Mouse (Mus musculus) naive thymus-derived CD4-positive, alpha-beta T cell, adult 2 months (primary cell): ENCODE measurements at regions not wholly inside any gene's neighbourhood (a gene's known extent, or its start where the extent isn't known, plus 50 kb on each side); places are given as distances from the start of the nearest gene placed in this dataset.

Source experiments
- DNase-seq: peaks from one replicate; pipeline ENCODE4 v3.0.0-alpha.2; 2011; ENCODE audit warnings: low read depth

- DNase-seq: no peak
Observed at GRCm38 (mm10) chr7:136798605-136799004, 95.8 kb upstream of the Mgmt start.

DNA sequence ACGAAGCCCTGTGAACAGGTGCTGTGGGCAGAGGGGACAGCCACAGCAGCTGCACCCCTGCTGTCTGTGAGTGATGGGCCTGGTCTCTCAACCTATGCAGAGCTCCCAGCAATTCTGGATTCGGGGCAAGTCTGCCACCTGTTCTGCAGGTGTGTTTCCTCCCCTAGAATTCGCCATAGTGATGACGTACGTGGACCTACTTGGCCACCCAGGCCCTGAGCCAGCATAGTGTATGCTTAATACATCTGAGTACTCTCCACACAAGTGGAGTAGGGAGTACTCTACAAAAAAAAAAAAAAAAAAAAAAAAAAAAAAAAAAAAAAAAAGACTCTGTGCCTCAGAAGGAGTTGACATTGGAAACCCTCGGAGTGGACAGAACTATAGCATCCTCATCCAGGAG is 87.3 kb upstream of the Mgmt start:
- DNase-seq: no peak

DNA sequence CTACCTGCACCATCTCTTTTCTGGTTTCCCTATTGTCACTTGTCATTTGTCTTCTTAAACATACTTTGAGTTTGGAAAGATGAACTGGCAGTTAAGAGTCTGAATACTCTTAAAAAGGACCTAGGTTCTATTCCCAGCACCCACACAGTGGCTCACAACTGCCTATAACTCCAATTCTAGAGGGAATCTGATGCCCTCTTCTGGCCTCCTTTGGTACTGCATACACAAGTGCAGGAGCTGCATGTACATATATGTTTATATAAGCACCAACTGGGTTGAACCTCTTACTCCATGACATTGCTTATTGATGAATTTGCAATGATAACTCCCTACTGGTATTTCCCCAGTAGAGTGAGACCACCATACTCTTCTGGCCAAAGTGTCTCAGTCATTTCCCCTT is 86.4 kb upstream of the Mgmt start:
- no peak for DNase-seq

- DNase-seq: no peak
Observed at GRCm38 (mm10) chr7:136809576-136809975, 84.8 kb upstream of the Mgmt start.

DNA sequence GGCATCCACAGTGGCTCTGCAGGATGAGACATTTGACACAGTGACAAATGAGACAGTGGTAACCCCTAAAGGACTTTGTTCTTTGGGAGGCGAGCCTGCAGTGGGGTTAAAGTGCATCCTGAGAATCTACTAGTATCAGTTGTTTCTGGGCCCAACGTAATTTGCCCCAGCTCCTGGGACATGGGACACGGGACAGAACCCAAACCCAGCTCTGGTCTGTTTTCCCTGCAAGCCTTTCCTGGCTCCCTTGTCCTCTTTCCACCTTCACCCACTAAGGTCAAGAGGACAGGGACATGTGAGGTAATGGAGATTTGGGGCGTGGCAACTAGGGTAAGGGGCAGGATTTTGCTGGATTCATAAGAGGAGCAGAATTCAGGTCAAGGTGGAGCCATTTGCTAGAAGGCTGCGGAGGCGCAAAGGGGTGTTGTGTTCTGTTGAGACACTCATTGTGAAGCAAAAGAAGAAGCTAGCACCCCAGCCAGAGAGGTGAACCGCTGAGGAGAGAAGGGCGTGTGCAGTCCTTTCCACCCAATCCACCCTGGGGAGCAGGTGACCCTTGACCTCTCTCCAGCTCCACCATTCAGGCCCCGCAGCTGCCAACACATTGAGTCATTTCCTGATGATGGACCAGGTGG is 80.6 kb upstream of the Mgmt start:
- DNase-seq: no peak

DNA sequence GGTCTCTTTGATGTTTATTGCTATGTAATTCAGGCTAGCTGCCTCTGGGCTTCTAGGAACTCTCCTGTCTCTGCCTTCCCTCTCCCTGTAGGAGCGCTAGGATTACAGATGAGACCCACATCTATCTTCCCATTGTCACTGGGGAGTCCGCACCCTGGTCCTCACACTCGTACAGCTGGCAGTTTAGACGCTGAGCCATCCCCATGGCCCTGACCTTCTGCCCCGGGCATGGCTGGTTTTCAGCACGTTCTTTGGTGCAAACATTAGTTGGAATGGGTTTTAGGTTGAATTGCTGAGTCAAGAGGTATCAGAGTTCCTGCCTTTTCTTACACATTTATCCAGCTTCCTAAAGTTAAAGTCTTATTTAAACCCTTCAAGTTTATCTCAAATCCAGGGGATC is 79.7 kb upstream of the Mgmt start:
- DNase-seq: no peak

DNA sequence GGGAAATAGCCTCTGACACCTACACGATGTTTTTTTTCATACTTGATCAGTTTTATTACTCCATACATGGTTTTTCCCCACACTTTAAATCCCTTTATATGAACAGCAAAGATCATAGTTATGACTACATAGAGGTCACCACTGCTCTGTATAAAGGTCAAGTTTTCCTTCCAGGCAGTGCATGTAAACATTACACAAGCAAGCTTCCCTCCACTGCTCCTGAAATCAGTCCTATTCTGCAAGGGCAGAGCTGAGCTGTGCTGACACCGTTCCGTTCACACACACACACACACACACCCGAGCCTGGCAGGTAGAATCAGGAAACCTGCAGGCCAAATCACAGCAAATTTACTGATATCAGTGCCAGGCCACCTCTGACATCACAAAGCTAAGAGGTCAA is 74.1 kb upstream of the Mgmt start:
- no peak for DNase-seq

DNA sequence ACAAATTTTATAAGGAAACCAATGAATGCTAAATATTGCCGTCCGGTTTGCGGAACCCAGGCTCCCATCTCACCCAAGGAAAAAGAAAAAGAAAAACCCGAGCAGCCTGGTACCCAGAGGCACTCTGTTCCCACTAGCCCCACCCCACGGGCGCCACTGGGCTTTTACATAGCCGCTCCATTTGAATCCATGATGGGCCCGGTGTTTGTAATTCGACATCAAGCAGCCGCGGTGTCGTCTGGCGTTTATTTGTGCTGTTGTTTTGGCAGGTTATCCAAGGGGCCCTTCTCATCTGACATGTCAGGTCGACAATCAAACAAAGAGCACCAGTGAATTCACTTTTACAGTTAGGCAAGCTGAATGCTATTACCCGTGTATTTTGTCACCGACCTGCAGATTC is 68.8 kb upstream of the Mgmt start:
- no peak for DNase-seq

DNA sequence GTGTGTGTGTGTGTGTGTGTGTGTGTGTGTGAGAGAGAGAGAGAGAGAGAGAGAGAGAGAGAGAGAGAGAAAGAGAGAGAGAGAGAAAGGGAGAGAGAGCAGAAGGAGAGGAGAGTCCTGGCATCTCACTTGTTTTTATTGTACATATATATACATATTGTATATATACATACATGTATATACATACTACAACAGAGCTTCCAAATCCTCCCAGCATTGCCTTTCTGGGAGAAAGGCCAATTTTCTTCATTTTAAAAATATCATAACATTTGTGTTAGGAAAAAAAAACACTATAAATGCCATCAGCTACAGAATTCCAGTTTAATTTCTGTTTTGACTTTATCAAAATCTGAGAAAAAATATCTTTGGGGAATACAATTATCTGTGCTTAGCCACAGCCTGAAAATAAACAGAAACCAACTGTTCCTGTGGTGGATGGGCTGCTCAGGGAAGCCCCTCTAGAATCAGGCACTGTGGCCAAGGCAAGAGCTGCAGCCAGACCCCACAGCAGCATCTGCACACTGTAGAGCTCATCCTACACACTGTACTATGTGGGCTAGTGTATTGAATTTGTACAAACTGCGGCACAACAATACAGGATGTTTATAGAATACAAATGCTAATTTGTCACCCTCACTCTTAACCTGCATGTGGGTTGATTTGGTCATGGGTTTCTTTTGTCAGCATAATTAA is 64.6 kb upstream of the Mgmt start:
- DNase-seq: no peak

GRCm38 (mm10) chr7:136832419-136832818 is 62.0 kb upstream of the Mgmt start:
- no peak for DNase-seq

GRCm38 (mm10) chr7:136838971-136839370 is 55.4 kb upstream of the Mgmt start:
- no peak for DNase-seq

GRCm38 (mm10) chr7:136840224-136840623 is 54.2 kb upstream of the Mgmt start:
- no peak for DNase-seq

DNA sequence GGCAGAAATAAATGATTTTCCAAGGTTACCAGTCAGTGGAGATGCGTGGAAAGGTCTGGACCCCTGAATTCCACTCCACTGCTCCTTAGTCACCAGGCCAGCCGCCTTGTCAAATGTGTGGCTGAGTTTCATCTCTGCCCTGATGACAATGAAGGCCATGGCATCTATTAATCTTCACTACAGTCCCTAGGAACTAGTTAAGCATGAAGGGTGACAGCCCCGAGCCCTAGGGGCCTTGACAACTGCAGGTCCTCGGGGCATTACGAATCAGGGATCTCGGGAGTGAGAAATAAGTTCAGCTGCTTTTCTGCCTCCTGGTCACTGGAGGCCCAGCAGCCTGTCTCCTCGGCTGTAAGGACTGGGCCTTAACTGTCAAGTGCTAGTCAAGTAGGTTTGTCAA is 51.7 kb upstream of the Mgmt start:
- no peak for DNase-seq

GRCm38 (mm10) chr7:136844282-136844681 is 50.1 kb upstream of the Mgmt start:
- DNase-seq: no peak
